Mouse (Mus musculus): Measurements from ENCODE around the gene Ednrb. TPM values are rescaled to one million over a fixed set of nuclear protein-coding genes. Genes with fewer than 3 reads are reported as not detected.

Ednrb gene
- polyA plus RNA-seq, 1 experiment from 2014 or later = 22.4 TPM

- DNase-seq (ENCODE audit: extremely low spot score, low spot score) = peak; percentile 61
- H3K27ac ChIP-seq = peak overlapping the region; percentile 86
- H3K9me3 ChIP-seq = no peaks in the 10 kb centered on the region
- WGBS = under 1% methylated on average over 30 of the region's 30 CpGs
- peaks cover 37% of the 10 kb centered on the region for H3K27me3 ChIP-seq (ENCODE audit: poor library complexity, severe bottlenecking)
- H3K36me3 ChIP-seq (replicated peaks) = no peaks in the 10 kb centered on the region
- H3K4me1 ChIP-seq = peaks cover 32% of the 10 kb centered on the region
- peak overlapping the region; percentile 67 for H3K4me3 ChIP-seq
These were observed 716 bp downstream of the Ednrb start for GRCm38 (mm10) chr14:103843371-103844001.

DNA sequence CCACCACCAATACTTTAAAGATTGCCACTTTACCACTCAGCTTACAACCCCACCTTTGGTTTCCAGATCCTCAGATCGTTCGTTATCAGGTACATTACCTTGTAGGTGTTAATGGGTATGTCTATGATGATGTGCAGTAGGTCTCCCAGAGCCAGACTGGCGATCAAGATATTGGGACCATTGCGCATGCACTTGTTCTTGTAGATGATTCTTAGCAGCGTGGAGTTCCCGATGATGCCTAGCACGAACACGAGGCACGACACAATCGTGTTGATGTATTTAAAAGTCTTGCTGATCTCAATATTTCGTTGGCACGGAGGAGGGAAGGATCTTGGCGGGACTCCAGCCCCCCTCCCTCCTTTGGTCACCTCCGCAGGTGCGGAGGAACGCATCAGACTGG lies 1.3 kb downstream of the Ednrb start:
- Histone ChIP-seq H3K4me1 (peaks cover 32% of the 10 kb centered on the region), H3K4me3 (peak overlapping the region; percentile 67), H3K27ac (peak overlapping the region; percentile 86), H3K36me3 (replicated peaks) (no peaks in the 10 kb centered on the region), H3K27me3 (ENCODE audit: poor library complexity, severe bottlenecking) (peaks cover 37% of the 10 kb centered on the region), H3K9me3 (no peaks in the 10 kb centered on the region)
- 9% methylated on average over 16 of the region's 16 CpGs for WGBS
- no peak for DNase-seq (ENCODE audit: extremely low spot score, low spot score)

DNA sequence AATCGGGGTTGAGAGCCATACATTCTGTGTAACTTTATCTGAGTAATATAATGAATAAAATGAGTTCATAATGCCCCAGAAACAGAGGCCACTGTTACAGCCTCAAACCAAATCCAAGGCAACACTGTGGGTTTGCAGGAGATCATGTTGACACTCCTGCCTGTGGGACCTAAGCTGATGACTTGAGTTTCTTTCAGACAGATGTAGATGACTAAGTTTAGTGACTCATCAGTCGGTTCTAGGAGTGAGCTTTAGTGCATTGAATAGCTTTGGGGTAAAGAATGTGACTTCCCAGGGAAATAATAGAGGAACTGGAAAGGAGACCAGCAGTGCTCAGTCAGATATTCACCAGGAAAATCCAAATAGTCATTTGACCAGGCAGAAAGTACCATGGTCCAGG lies 3.8 kb downstream of the Ednrb start:
- Histone ChIP-seq H3K4me3 (no peak overlapping the region), H3K9me3 (no peaks in the 10 kb centered on the region), H3K27ac (no peak overlapping the region), H3K4me1 (peaks cover 32% of the 10 kb centered on the region), H3K36me3 (replicated peaks) (no peaks in the 10 kb centered on the region), H3K27me3 (ENCODE audit: poor library complexity, severe bottlenecking) (peaks cover 32% of the 10 kb centered on the region)
- 91% methylated on average over 2 of the region's 2 CpGs for WGBS
- no peak for DNase-seq (ENCODE audit: extremely low spot score, low spot score)

GRCm38 (mm10) chr14:103838887-103839286 lies 5.3 kb downstream of the Ednrb start:
- H3K4me1 ChIP-seq = peaks cover 26% of the 10 kb centered on the region
- no peaks in the 10 kb centered on the region for H3K36me3 ChIP-seq (replicated peaks)
- no peaks in the 10 kb centered on the region for H3K9me3 ChIP-seq
- no peak for DNase-seq (ENCODE audit: extremely low spot score, low spot score)
- 93% methylated on average over 5 of the region's 5 CpGs for WGBS
- H3K27me3 ChIP-seq (ENCODE audit: poor library complexity, severe bottlenecking) = peaks cover 21% of the 10 kb centered on the region
- no peak overlapping the region for H3K4me3 ChIP-seq
- H3K27ac ChIP-seq = no peak overlapping the region

DNA sequence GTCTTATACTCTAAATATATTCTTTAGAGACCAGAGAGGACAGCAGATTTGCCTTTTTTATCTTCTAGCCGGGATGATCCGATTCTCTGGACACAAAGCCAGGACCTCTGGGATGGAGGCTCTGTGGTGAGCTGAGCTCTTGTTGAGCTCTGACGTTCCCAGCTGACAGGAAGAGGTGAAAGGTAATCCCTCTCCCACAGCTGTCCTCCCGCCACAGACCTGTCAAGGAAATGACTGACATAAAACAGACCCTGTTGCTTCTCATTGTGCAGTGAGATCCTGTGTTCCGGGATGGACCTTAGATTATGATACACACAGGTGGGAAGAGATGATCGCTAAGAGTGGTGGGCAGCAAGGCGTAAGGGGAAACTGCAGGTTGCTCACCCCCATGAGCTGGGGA lies 9.6 kb downstream of the Ednrb start:
- H3K4me1 ChIP-seq = peaks cover 8% of the 10 kb centered on the region
- no peaks in the 10 kb centered on the region for H3K27me3 ChIP-seq (ENCODE audit: poor library complexity, severe bottlenecking)
- no peak overlapping the region for H3K27ac ChIP-seq
- WGBS = 59% methylated on average over 7 of the region's 7 CpGs
- no peaks in the 10 kb centered on the region for H3K36me3 ChIP-seq (replicated peaks)
- H3K9me3 ChIP-seq = no peaks in the 10 kb centered on the region
- no peak for DNase-seq (ENCODE audit: extremely low spot score, low spot score)
- H3K4me3 ChIP-seq = no peak overlapping the region

DNA sequence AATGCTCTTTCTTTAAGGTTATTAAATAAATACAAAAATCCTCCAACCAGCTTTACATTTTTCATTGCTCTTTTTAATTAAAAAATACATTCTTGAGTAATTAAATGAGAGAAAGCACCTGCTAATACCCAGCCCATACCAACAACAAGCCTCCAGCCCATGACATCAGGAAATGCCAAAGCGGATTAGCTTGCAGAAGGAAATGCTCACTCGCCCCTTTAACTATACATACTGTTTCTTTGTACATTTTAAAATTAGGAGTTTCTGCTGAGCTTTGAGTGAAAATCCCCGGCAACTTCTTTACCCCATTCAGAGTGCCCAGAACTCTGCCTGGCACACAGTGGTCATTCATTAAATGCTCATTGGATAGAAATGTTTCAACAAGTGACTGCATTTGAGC lies 10.1 kb downstream of the Ednrb start:
- no peaks in the 10 kb centered on the region for H3K27me3 ChIP-seq (ENCODE audit: poor library complexity, severe bottlenecking)
- no peak overlapping the region for H3K4me3 ChIP-seq
- H3K36me3 ChIP-seq (replicated peaks) = no peaks in the 10 kb centered on the region
- peaks cover 8% of the 10 kb centered on the region for H3K4me1 ChIP-seq
- no peak overlapping the region for H3K27ac ChIP-seq
- WGBS = 47% methylated on average over 3 of the region's 3 CpGs
- H3K9me3 ChIP-seq = no peaks in the 10 kb centered on the region
- DNase-seq (ENCODE audit: extremely low spot score, low spot score) = no peak

GRCm38 (mm10) chr14:103832472-103832871 lies 11.7 kb downstream of the Ednrb start:
- no peaks in the 10 kb centered on the region for H3K36me3 ChIP-seq (replicated peaks)
- H3K9me3 ChIP-seq = no peaks in the 10 kb centered on the region
- H3K4me3 ChIP-seq = no peak overlapping the region
- DNase-seq (ENCODE audit: extremely low spot score, low spot score) = no peak
- WGBS = 90% methylated on average over 4 of the region's 4 CpGs
- H3K27me3 ChIP-seq (ENCODE audit: poor library complexity, severe bottlenecking) = no peaks in the 10 kb centered on the region
- H3K27ac ChIP-seq = no peak overlapping the region
- H3K4me1 ChIP-seq = peaks cover 8% of the 10 kb centered on the region

DNA sequence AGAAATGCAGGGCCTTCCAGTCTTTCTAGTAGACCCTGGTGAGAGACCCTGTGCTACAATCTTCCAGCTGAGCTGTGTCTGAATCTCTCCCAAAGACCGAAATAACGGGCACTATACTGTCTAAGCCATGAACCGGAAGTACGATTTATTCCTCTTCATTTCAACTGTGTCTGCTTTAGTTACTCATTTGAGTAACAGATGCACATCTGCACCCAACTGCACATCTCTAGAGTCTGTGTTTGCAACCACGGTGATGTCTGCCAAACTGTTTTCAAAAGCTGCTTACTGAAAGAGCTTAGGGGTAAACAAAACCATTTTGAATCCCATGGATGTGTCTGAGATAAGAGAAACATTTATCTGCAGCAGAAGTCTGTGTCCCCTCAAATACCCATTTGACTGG lies 13.2 kb downstream of the Ednrb start:
- Histone ChIP-seq H3K27ac (no peak overlapping the region), H3K27me3 (ENCODE audit: poor library complexity, severe bottlenecking) (no peaks in the 10 kb centered on the region), H3K4me1 (peaks cover 8% of the 10 kb centered on the region), H3K36me3 (replicated peaks) (no peaks in the 10 kb centered on the region), H3K9me3 (no peaks in the 10 kb centered on the region), H3K4me3 (no peak overlapping the region)
- DNase-seq (ENCODE audit: extremely low spot score, low spot score) = no peak
- WGBS = 91% methylated on average over 5 of the region's 5 CpGs

DNA sequence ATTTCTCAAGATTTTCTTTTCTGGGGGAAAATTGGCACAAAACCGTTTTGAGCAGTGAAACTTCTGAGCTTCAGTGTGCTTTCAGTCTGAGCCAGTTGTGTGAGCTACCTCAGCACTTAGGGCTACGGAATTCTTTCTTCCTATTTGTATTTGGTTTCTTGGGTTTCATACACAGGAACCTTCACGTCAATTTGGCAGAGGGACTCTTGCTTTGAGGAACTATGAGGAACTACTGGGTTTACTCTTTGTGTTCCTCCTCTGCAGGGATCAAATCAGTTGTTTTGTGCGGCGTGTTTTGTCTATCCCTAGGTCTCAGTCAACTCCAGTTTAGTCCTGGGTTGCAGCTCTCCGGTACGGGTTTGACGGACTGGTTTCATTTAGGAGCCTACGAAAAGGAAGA lies 17.9 kb downstream of the Ednrb start:
- DNase-seq (ENCODE audit: extremely low spot score, low spot score) = no peak
- H3K27me3 ChIP-seq (ENCODE audit: poor library complexity, severe bottlenecking) = no peaks in the 10 kb centered on the region
- no peaks in the 10 kb centered on the region for H3K9me3 ChIP-seq
- no peak overlapping the region for H3K27ac ChIP-seq
- 0 out of 2 replicates have a peak, but pooled peaks cover 5% of the 10 kb centered on the region for H3K4me1 ChIP-seq
- no peak overlapping the region for H3K4me3 ChIP-seq
- no peaks in the 10 kb centered on the region for H3K36me3 ChIP-seq (replicated peaks)
- 89% methylated on average over 9 of the region's 9 CpGs for WGBS

- 94% methylated on average over 5 of the region's 5 CpGs for WGBS
- Histone ChIP-seq H3K4me3 (no peak overlapping the region), H3K27me3 (ENCODE audit: poor library complexity, severe bottlenecking) (no peaks in the 10 kb centered on the region), H3K4me1 (0 out of 2 replicates have a peak, but pooled peaks cover 5% of the 10 kb centered on the region), H3K9me3 (no peaks in the 10 kb centered on the region), H3K27ac (no peak overlapping the region), H3K36me3 (replicated peaks) (0 out of 2 replicates have a peak, but pooled peaks cover 3% of the 10 kb centered on the region)
- DNase-seq (ENCODE audit: extremely low spot score, low spot score) = no peak
These were observed 18.3 kb downstream of the Ednrb start for GRCm38 (mm10) chr14:103825934-103826333.

DNA sequence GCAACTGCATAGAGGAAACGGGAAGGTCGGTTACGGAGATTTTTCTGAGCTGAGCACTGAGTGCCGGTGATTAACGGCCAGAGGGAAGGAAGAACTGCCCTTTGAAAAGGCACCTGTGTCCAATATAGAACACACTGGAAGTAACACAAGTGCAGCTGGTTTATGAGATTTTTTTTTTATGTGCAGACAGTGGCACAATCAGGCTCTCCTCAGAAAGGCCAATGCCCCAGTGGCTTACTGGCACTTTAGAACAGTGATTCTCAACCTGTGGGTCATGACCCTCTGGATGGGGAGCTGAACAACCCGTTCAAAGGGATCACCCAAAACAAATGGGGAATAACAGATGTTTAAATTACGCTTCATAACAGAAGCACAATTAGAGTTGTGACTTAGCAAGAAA lies 20.7 kb downstream of the Ednrb start:
- Histone ChIP-seq H3K27ac (no peak overlapping the region), H3K27me3 (ENCODE audit: poor library complexity, severe bottlenecking) (no peaks in the 10 kb centered on the region), H3K9me3 (no peaks in the 10 kb centered on the region), H3K4me1 (0 out of 2 replicates have a peak, but pooled peaks cover 5% of the 10 kb centered on the region), H3K36me3 (replicated peaks) (peaks cover 7% of the 10 kb centered on the region), H3K4me3 (no peak overlapping the region)
- DNase-seq (ENCODE audit: extremely low spot score, low spot score) = no peak
- 76% methylated on average over 7 of the region's 7 CpGs for WGBS

- WGBS = 75% methylated on average over 1 of the region's 1 CpGs
These were observed 21.6 kb downstream of the Ednrb start for GRCm38 (mm10) chr14:103822590-103822989.

DNA sequence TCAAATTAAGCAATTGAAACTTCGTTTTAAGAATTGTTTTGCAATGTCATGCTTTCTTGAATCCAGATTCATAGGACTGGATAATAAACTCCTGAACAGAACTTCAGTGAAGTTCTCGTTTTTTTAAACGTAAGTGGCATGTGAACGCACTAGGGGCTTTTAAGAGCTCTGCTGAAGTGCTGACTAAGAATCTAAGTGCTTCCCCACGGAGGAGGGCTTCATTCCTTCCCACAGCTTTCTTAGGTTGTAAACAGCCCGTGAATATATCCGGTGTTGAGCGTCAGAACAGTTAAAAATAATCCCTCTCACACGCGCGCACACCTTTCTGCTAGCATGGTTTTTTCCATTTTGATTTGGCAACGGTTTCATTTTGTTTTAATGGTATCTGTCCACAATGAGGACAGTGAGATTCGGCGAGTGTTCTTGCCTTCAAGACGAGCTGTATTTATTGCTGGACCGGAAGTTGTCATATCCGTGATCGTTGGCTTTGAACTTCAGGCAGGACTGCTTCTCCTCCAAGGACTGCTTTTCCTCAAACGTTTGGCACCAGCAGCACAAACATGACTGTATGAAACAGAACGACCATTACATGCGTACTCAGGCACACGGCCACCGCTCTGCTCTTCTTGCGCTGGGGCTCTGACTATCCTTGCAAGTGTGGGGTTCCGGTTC lies 27.4 kb downstream of the Ednrb start:
- Histone ChIP-seq H3K4me1 (peaks cover 7% of the 10 kb centered on the region; the same call in 1 of the 2 replicates), H3K36me3 (replicated peaks) (peaks cover 13% of the 10 kb centered on the region)
- 91% methylated on average over 25 of the region's 25 CpGs for WGBS

More at GRCm38 (mm10) chr14:103822590-103822989, 21.6 kb downstream of the Ednrb start:
- no peak overlapping the region for H3K27ac ChIP-seq
- H3K27me3 ChIP-seq (ENCODE audit: poor library complexity, severe bottlenecking) = no peaks in the 10 kb centered on the region
- DNase-seq (ENCODE audit: extremely low spot score, low spot score) = no peak
- H3K9me3 ChIP-seq = no peaks in the 10 kb centered on the region
- 0 out of 2 replicates have a peak, but pooled peaks cover 5% of the 10 kb centered on the region for H3K4me1 ChIP-seq
- H3K36me3 ChIP-seq (replicated peaks) = peaks cover 7% of the 10 kb centered on the region
- H3K4me3 ChIP-seq = no peak overlapping the region

More for the DNA sequence above, 27.4 kb downstream of the Ednrb start:
- no peaks in the 10 kb centered on the region for H3K27me3 ChIP-seq (ENCODE audit: poor library complexity, severe bottlenecking)
- H3K4me3 ChIP-seq = no peak overlapping the region
- no peak overlapping the region for H3K27ac ChIP-seq
- no peaks in the 10 kb centered on the region for H3K9me3 ChIP-seq
- DNase-seq (ENCODE audit: extremely low spot score, low spot score) = no peak
